Mouse (Mus musculus): Measurements from ENCODE around the gene Pef1. TPM values are rescaled to one million over a fixed set of nuclear protein-coding genes. Genes with fewer than 3 reads are reported as not detected.

The Pef1 gene
- polyA plus RNA-seq (2012; rRNA removed) = 20.9 and 25.4 TPM in 2 replicates

GRCm38 (mm10) chr4:130102111-130102651 lies at the start of gene Pef1:
Gene Pef1, plus strand, starts transcription at chr4:130102558.

GRCm38 (mm10) chr4:130139214-130139492 lies 36.8 kb downstream of the Pef1 start, which contains the start of gene Hcrtr1:
Gene Hcrtr1, minus strand, starts transcription at chr4:130139359.

GRCm38 (mm10) chr4:130175072-130175711 lies 72.8 kb downstream of the Pef1 start, which contains the start of gene Tinagl1:
Gene Tinagl1, minus strand, starts transcription at chr4:130175122.

Other genes starting within 250 kb of the Pef1 start
- 0.01 TPM in 1 of 2 replicates, not detected in the other for gene Spocd1, start 173.3 kb upstream of the Pef1 start, polyA plus RNA-seq (2012; rRNA removed)
- gene Adgrb2, start 117.7 kb upstream of the Pef1 start, polyA plus RNA-seq (2012; rRNA removed) = 0.16 and 0.66 TPM in 2 replicates
- gene Col16a1, start 54.7 kb upstream of the Pef1 start, polyA plus RNA-seq (2012; rRNA removed) = 1.8 and 4.6 TPM in 2 replicates
- gene Hcrtr1, start 36.8 kb downstream of the Pef1 start, polyA plus RNA-seq (2012; rRNA removed) = 0.02 TPM in 1 of 2 replicates, not detected in the other
- gene Tinagl1, start 72.6 kb downstream of the Pef1 start, polyA plus RNA-seq (2012; rRNA removed) = 21.6 and 23.1 TPM in 2 replicates
- not detected in 2 replicates for gene Gm853, start 119.8 kb downstream of the Pef1 start, polyA plus RNA-seq (2012; rRNA removed)
- gene Serinc2, start 176.6 kb downstream of the Pef1 start, polyA plus RNA-seq (2012; rRNA removed) = 0.29 and 0.81 TPM in 2 replicates
- 0.29 and 1.3 TPM in 2 replicates for gene Fabp3, start 206.0 kb downstream of the Pef1 start, polyA plus RNA-seq (2012; rRNA removed)
- not detected in 2 replicates for gene Gm10570, start 206.1 kb downstream of the Pef1 start, polyA plus RNA-seq (2012; rRNA removed)